Mouse (Mus musculus): Measurements from ENCODE around the gene Cbl. TPM values are rescaled to one million over a fixed set of nuclear protein-coding genes. Genes with fewer than 3 reads are reported as not detected.

The Cbl gene
- polyA plus RNA-seq, 1 experiment: 279 TPM

- no peak overlapping the region for H3K4me3 ChIP-seq (ENCODE audit: insufficient read depth, low read depth, low read length)
- peaks cover 40% of the 10 kb centered on the region for H3K4me1 ChIP-seq (ENCODE audit: control insufficient read depth, insufficient read depth, low read length)
- TF ChIP-seq POLR2A (IDR thresholded peaks at IDR 0.05; ENCODE audit: insufficient read depth, low read depth, low read length): no peak
- H3K27ac ChIP-seq (ENCODE audit: insufficient read depth, low read depth, low read length): no peak overlapping the region
- WGBS: 83% methylated on average over 5 of the region's 5 CpGs
Observed at GRCm38 (mm10) chr9:44132200-44132599, 101.6 kb downstream of the Cbl start.

- peaks cover 40% of the 10 kb centered on the region for H3K4me1 ChIP-seq (ENCODE audit: control insufficient read depth, insufficient read depth, low read length)
- H3K4me3 ChIP-seq (ENCODE audit: insufficient read depth, low read depth, low read length): no peak overlapping the region
- 58% methylated on average over 7 of the region's 7 CpGs for WGBS
- TF ChIP-seq CTCF (IDR thresholded peaks at IDR 0.05; ENCODE audit: insufficient read depth, low read depth, low read length) (no peak), POLR2A (IDR thresholded peaks at IDR 0.05; ENCODE audit: insufficient read depth, low read depth, low read length) (no peak)
- H3K27ac ChIP-seq (ENCODE audit: insufficient read depth, low read depth, low read length): 0 out of 2 replicates have a peak overlapping the region, but pooled peaks have one; percentile 18
Observed at GRCm38 (mm10) chr9:44131276-44131590, 102.6 kb downstream of the Cbl start.

- peaks cover 40% of the 10 kb centered on the region for H3K4me1 ChIP-seq (ENCODE audit: control insufficient read depth, insufficient read depth, low read length)
- peak overlapping the region; percentile 18; the same call in 1 of the 2 replicates for H3K27ac ChIP-seq (ENCODE audit: insufficient read depth, low read depth, low read length)
- 47% methylated on average over 19 of the region's 19 CpGs for WGBS
- peak overlapping the region; percentile 4; the same call in 1 of the 2 replicates for H3K4me3 ChIP-seq (ENCODE audit: insufficient read depth, low read depth, low read length)
- no peak for TF ChIP-seq POLR2A (IDR thresholded peaks at IDR 0.05; ENCODE audit: insufficient read depth, low read depth, low read length)
- TF ChIP-seq CTCF (IDR thresholded peaks at IDR 0.05; ENCODE audit: insufficient read depth, low read depth, low read length): no peak
Observed at GRCm38 (mm10) chr9:44130581-44131275, 103.1 kb downstream of the Cbl start.

GRCm38 (mm10) chr9:44130034-44130433 lies 103.8 kb downstream of the Cbl start:
- TF ChIP-seq CTCF (IDR thresholded peaks at IDR 0.05; ENCODE audit: insufficient read depth, low read depth, low read length): no peak
- no peak for TF ChIP-seq POLR2A (IDR thresholded peaks at IDR 0.05; ENCODE audit: insufficient read depth, low read depth, low read length)
- peaks cover 36% of the 10 kb centered on the region for H3K4me1 ChIP-seq (ENCODE audit: control insufficient read depth, insufficient read depth, low read length)
- WGBS: 3% methylated on average over 27 of the region's 27 CpGs
- peak overlapping the region; percentile 35 for H3K4me3 ChIP-seq (ENCODE audit: insufficient read depth, low read depth, low read length)
- H3K27ac ChIP-seq (ENCODE audit: insufficient read depth, low read depth, low read length): peak overlapping the region; percentile 1; the same call in 1 of the 2 replicates

GRCm38 (mm10) chr9:44129633-44130032 lies 104.2 kb downstream of the Cbl start:
- TF ChIP-seq CTCF (IDR thresholded peaks at IDR 0.05; ENCODE audit: insufficient read depth, low read depth, low read length): no peak
- TF ChIP-seq POLR2A (IDR thresholded peaks at IDR 0.05; ENCODE audit: insufficient read depth, low read depth, low read length): no peak
- WGBS: 30% methylated on average over 9 of the region's 9 CpGs
- Histone ChIP-seq H3K27ac (ENCODE audit: insufficient read depth, low read depth, low read length) (no peak overlapping the region), H3K4me1 (ENCODE audit: control insufficient read depth, insufficient read depth, low read length) (peaks cover 32% of the 10 kb centered on the region), H3K4me3 (ENCODE audit: insufficient read depth, low read depth, low read length) (peak overlapping the region; percentile 35)

- H3K4me3 ChIP-seq (ENCODE audit: insufficient read depth, low read depth, low read length): no peak overlapping the region
- whole genome bisulfite sequencing: 50% methylated on average over 3 of the region's 3 CpGs
- no peak overlapping the region for H3K27ac ChIP-seq (ENCODE audit: insufficient read depth, low read depth, low read length)
- no peak for TF ChIP-seq POLR2A (IDR thresholded peaks at IDR 0.05; ENCODE audit: insufficient read depth, low read depth, low read length)
- peaks cover 21% of the 10 kb centered on the region for H3K4me1 ChIP-seq (ENCODE audit: control insufficient read depth, insufficient read depth, low read length)
Observed at GRCm38 (mm10) chr9:44127351-44127801, 106.5 kb downstream of the Cbl start.

- Histone ChIP-seq H3K4me3 (ENCODE audit: insufficient read depth, low read depth, low read length) (no peak overlapping the region), H3K27ac (ENCODE audit: insufficient read depth, low read depth, low read length) (no peak overlapping the region), H3K4me1 (ENCODE audit: control insufficient read depth, insufficient read depth, low read length) (peaks cover 21% of the 10 kb centered on the region)
- 78% methylated on average over 3 of the region's 3 CpGs for WGBS
- no peak for TF ChIP-seq CTCF (IDR thresholded peaks at IDR 0.05; ENCODE audit: insufficient read depth, low read depth, low read length)
- no peak for TF ChIP-seq POLR2A (IDR thresholded peaks at IDR 0.05; ENCODE audit: insufficient read depth, low read depth, low read length)
Observed at GRCm38 (mm10) chr9:44126746-44127145, 107.1 kb downstream of the Cbl start.

GRCm38 (mm10) chr9:44125546-44126428 lies 108.1 kb downstream of the Cbl start:
- Histone ChIP-seq H3K4me3 (ENCODE audit: insufficient read depth, low read depth, low read length) (no peak overlapping the region), H3K4me1 (ENCODE audit: control insufficient read depth, insufficient read depth, low read length) (peaks cover 13% of the 10 kb centered on the region), H3K27ac (ENCODE audit: insufficient read depth, low read depth, low read length) (no peak overlapping the region)
- TF ChIP-seq POLR2A (IDR thresholded peaks at IDR 0.05; ENCODE audit: insufficient read depth, low read depth, low read length) (no peak), CTCF (IDR thresholded peaks at IDR 0.05; ENCODE audit: insufficient read depth, low read depth, low read length) (no peak; the same call in 1 of the 2 replicates)
- WGBS: 22% methylated on average over 18 of the region's 18 CpGs

- Histone ChIP-seq H3K4me3 (ENCODE audit: insufficient read depth, low read depth, low read length) (no peak overlapping the region), H3K4me1 (ENCODE audit: control insufficient read depth, insufficient read depth, low read length) (peaks cover 6% of the 10 kb centered on the region), H3K27ac (ENCODE audit: insufficient read depth, low read depth, low read length) (no peak overlapping the region)
- TF ChIP-seq POLR2A (IDR thresholded peaks at IDR 0.05; ENCODE audit: insufficient read depth, low read depth, low read length): no peak
- no peak for TF ChIP-seq CTCF (IDR thresholded peaks at IDR 0.05; ENCODE audit: insufficient read depth, low read depth, low read length)
- WGBS: 75% methylated on average over 5 of the region's 5 CpGs
Observed at GRCm38 (mm10) chr9:44125026-44125425, 108.8 kb downstream of the Cbl start.

All from olfactory bulb, adult 2 months (tissue).